Mouse (Mus musculus) heart, adult 2 months (tissue): ENCODE measurements around the gene Cacna1d.

Experiments used
- CTCF ChIP-seq: fragments of 200-600 bp; IDR thresholded peaks from 2 replicates; pipeline ENCODE4 v1.8.1; 2022; ENCODE audit warnings: antibody characterized with exemption, mild to moderate bottlenecking, moderate library complexity
- EP300 ChIP-seq: fragments of 200-500 bp; IDR thresholded peaks from 2 replicates; pipeline ENCODE4 v1.6.1; 2011; ENCODE audit warnings: low read depth, low read length, control low read depth; ENCODE audit not compliant: insufficient read depth
- POLR2A ChIP-seq: fragments of 200-500 bp; IDR thresholded peaks from 2 replicates; pipeline ENCODE4 v1.6.1; 2011; ENCODE audit warnings: mild to moderate bottlenecking, low read depth, low read length, control low read depth; ENCODE audit not compliant: insufficient read depth

DNA sequence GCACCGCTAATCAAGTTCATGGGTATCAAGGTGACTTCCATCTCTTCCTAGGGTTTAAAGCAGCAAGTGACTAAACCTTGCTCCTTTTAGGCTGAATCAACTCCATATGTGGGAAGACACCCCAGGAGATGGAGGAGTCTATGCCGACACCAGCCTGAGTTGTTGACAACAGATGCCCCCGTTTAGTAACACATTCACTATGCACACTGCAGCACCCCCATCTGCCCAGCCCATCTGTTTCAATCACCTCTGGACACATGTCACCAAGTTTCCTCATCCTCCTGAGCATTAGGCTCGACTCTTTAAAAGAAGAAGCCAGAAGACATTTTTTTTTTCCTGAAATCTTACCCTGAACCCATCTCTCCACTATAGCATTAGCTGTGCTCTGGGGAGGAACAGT is 242.4 kb downstream of the Cacna1d start:
- TF ChIP-seq CTCF: no peak
- no peak for TF ChIP-seq EP300
- TF ChIP-seq POLR2A: no peak
